Mouse (Mus musculus): ENCODE measurements at regions not wholly inside any gene's neighbourhood (a gene's known extent, or its start where the extent isn't known, plus 50 kb on each side); places are given as distances from the start of the nearest gene placed in this dataset.
A peak's percentile ranks its signal among the peaks of the same experiment; 100 is the strongest.

- no peak overlapping the region for H3K4me3 ChIP-seq (ENCODE audit: low read depth, low read length)
- 90% methylated on average over 3 of the region's 3 CpGs for WGBS
- DNase-seq (ENCODE audit: low spot score): no peak
- H3K4me2 ChIP-seq (ENCODE audit: low read depth, low read length): no peak overlapping the region
- H3K36me3 ChIP-seq (ENCODE audit: control insufficient read depth, insufficient read depth, low read length): no peaks in the 10 kb centered on the region
- H3K9me3 ChIP-seq (ENCODE audit: control insufficient read depth, low read length): no peaks in the 10 kb centered on the region
- no peak for ATAC-seq (ENCODE audit: low read depth)
- no peaks in the 10 kb centered on the region for H3K27me3 ChIP-seq (replicated peaks; ENCODE audit: control insufficient read depth, insufficient read depth, low read length)
- H3K27ac ChIP-seq (replicated peaks; ENCODE audit: low read depth, low read length): no peak overlapping the region
- no peak overlapping the region for H3K9ac ChIP-seq (ENCODE audit: low read depth, low read length)
- no peaks in the 10 kb centered on the region for H3K4me1 ChIP-seq (ENCODE audit: control insufficient read depth, insufficient read depth, low read length)
Observed at GRCm38 (mm10) chr16:65739652-65740051, 75.4 kb upstream of the Vgll3 start.

- Histone ChIP-seq H3K27me3 (replicated peaks; ENCODE audit: control insufficient read depth, insufficient read depth, low read length) (no peaks in the 10 kb centered on the region), H3K4me1 (ENCODE audit: control insufficient read depth, insufficient read depth, low read length) (no peaks in the 10 kb centered on the region), H3K27ac (replicated peaks; ENCODE audit: low read depth, low read length) (no peak overlapping the region), H3K9ac (ENCODE audit: low read depth, low read length) (no peak overlapping the region), H3K4me3 (ENCODE audit: low read depth, low read length) (no peak overlapping the region), H3K4me2 (ENCODE audit: low read depth, low read length) (no peak overlapping the region), H3K9me3 (ENCODE audit: control insufficient read depth, low read length) (no peaks in the 10 kb centered on the region), H3K36me3 (ENCODE audit: control insufficient read depth, insufficient read depth, low read length) (no peaks in the 10 kb centered on the region)
- ATAC-seq (ENCODE audit: low read depth) (no peak), DNase-seq (ENCODE audit: low spot score) (peak; percentile 53)
Observed at GRCm38 (mm10) chr16:65742951-65743350, 72.1 kb upstream of the Vgll3 start.

- no peaks in the 10 kb centered on the region for H3K4me1 ChIP-seq (ENCODE audit: control insufficient read depth, insufficient read depth, low read length)
- no peaks in the 10 kb centered on the region for H3K36me3 ChIP-seq (ENCODE audit: control insufficient read depth, insufficient read depth, low read length)
- no peaks in the 10 kb centered on the region for H3K27me3 ChIP-seq (replicated peaks; ENCODE audit: control insufficient read depth, insufficient read depth, low read length)
- H3K4me2 ChIP-seq (ENCODE audit: low read depth, low read length): no peak overlapping the region
- ATAC-seq (ENCODE audit: low read depth) (no peak), DNase-seq (ENCODE audit: low spot score) (no peak)
- no peaks in the 10 kb centered on the region for H3K9me3 ChIP-seq (ENCODE audit: control insufficient read depth, low read length)
- no peak overlapping the region for H3K27ac ChIP-seq (replicated peaks; ENCODE audit: low read depth, low read length)
- no peak overlapping the region for H3K9ac ChIP-seq (ENCODE audit: low read depth, low read length)
- 56% methylated on average over 2 of the region's 2 CpGs for WGBS
- no peak overlapping the region for H3K4me3 ChIP-seq (ENCODE audit: low read depth, low read length)
Observed at GRCm38 (mm10) chr16:65755667-65756066, 59.4 kb upstream of the Vgll3 start.
